Mouse (Mus musculus): ENCODE measurements around the gene Higd1c. TPM values are rescaled to one million over a fixed set of nuclear protein-coding genes. Genes with fewer than 3 reads are reported as not detected.

Gene Higd1c
- polyA plus RNA-seq, 1 experiment = not detected

DNA sequence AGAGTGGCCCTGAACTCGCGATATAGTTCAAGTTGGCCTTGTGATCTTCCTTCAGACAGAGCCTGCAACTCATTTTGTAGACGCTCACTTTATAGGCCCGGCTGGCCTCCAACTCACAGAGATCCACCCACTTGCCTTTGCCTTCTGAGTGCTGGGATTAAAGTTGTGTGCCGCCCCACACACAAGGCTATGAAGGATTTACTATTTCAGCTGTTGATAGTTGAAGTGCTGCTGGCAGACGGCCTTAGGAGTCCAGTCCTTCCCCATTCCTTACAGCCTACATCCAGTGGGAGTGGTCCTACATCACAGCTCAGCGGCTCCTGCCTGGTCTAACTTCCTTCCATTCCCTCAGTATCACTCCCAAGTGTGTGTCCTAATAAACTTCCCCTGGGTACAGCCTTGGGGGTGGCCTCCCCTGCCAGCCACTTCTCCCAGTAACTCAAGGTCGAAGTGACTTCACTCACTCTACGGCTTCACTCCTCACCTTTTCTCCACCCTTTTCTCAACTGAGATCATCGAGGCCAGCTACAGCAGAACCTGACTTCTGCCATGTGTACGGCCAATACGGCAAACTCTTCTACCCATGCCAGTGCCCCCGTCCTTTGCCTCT, 64.1 kb downstream of the Higd1c start:
- H3K4me1 ChIP-seq (ENCODE audit: control insufficient read depth, insufficient read depth, low read length) = peaks cover 10% of the 10 kb centered on the region
- no peaks in the 10 kb centered on the region for H3K27me3 ChIP-seq (ENCODE audit: control insufficient read depth, insufficient read depth, low read length)

DNA sequence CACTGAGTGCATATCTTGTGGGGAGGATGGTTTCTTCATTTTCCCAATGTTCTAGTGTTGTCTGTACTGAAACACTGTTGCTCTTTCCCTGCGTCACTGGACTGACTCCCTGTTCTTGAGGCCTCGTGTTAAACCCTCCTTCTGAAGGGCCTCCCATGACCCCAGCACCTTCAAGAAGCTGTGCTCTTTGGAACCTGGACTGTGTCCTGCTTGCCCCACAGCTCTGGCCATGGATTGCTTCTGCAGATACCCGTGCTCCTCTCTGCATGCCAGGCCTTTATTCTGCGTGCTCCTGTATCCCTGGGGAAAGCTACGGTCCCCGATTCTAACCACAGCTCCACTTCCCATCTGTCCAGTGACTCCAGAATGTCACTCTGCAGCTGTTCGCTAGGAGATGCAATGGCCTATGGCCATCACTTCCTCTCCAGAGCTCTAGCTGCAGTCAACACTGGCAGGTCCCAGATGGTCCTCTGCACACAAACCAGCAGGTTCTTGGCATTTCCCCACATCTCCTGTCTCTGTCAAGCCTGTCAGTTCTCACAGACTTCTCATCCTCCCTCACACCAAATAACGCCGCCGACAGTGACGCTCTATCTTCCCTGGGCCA, 65.7 kb downstream of the Higd1c start:
- 18% methylated on average over 11 of the region's 11 CpGs for WGBS
- DNase-seq = peak; percentile 44 to 60
- no peaks in the 10 kb centered on the region for H3K27me3 ChIP-seq (ENCODE audit: control insufficient read depth, insufficient read depth, low read length)
- TF ChIP-seq POLR2A (IDR thresholded peaks at IDR 0.05; ENCODE audit: borderline replicate concordance, insufficient read depth, low read length) = no peak
- TF ChIP-seq CTCF (IDR thresholded peaks at IDR 0.05; ENCODE audit: borderline replicate concordance, insufficient read depth, low read depth, low read length) = no peak
- no peak overlapping the region; the same call in 1 of the 2 replicates for H3K27ac ChIP-seq (ENCODE audit: insufficient read depth, low read length)
- no peak overlapping the region for H3K4me3 ChIP-seq (replicated peaks; ENCODE audit: insufficient read depth, low read depth, low read length)
- peaks cover 10% of the 10 kb centered on the region for H3K4me1 ChIP-seq (ENCODE audit: control insufficient read depth, insufficient read depth, low read length)

More for the DNA sequence above, 64.1 kb downstream of the Higd1c start:
- DNase-seq = no peak
- no peak overlapping the region for H3K4me3 ChIP-seq (replicated peaks; ENCODE audit: insufficient read depth, low read depth, low read length)
- 84% methylated on average over 13 of the region's 13 CpGs for WGBS
- TF ChIP-seq CTCF (IDR thresholded peaks at IDR 0.05; ENCODE audit: borderline replicate concordance, insufficient read depth, low read depth, low read length) (no peak), POLR2A (IDR thresholded peaks at IDR 0.05; ENCODE audit: borderline replicate concordance, insufficient read depth, low read length) (no peak)
- no peak overlapping the region for H3K27ac ChIP-seq (ENCODE audit: insufficient read depth, low read length)

DNA sequence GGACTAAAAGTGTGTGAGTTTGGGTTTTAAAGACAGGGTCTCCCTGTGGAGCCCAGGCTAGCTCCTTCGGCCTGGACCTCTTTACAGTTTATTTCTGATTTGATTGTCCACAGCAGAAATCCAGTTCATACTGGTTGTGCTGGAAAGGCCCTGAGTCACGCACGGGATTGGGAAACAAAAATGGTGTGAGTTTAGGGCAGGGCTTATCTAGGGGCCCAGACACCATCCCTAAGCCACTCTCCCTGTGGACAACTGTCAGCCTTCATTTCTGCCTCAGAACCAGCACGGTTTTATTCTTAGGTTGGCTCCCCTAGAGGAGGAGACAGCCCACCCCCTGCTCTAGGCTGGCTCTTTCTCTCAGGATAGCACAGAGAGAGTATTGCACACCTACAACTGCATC, 68.9 kb downstream of the Higd1c start:
- 68% methylated on average over 4 of the region's 4 CpGs for WGBS
- no peak overlapping the region for H3K27ac ChIP-seq (ENCODE audit: insufficient read depth, low read length)
- no peaks in the 10 kb centered on the region for H3K27me3 ChIP-seq (ENCODE audit: control insufficient read depth, insufficient read depth, low read length)
- H3K4me3 ChIP-seq (replicated peaks; ENCODE audit: insufficient read depth, low read depth, low read length) = no peak overlapping the region
- TF ChIP-seq POLR2A (IDR thresholded peaks at IDR 0.05; ENCODE audit: borderline replicate concordance, insufficient read depth, low read length) = no peak
- peaks cover 10% of the 10 kb centered on the region for H3K4me1 ChIP-seq (ENCODE audit: control insufficient read depth, insufficient read depth, low read length)
- no peak for DNase-seq

Other genes starting within 250 kb of the Higd1c start
- 16.8 and 18.4 TPM in 2 replicates for gene Atf1, start 136.7 kb upstream of the Higd1c start, polyA plus RNA-seq (2012; rRNA removed)
- gene Tmprss12, start 83.7 kb upstream of the Higd1c start, polyA plus RNA-seq (2012; rRNA removed) = not detected in 2 replicates
- 50.3 and 50.5 TPM in 2 replicates for gene Mettl7a1, start 60.4 kb upstream of the Higd1c start, polyA plus RNA-seq (2012; rRNA removed)
- 0.13 and 0.15 TPM in 2 replicates for gene Mettl7a3, start 29.6 kb upstream of the Higd1c start, polyA plus RNA-seq (2012; rRNA removed)
- not detected in 2 replicates for gene Methig1, start 11.4 kb upstream of the Higd1c start, polyA plus RNA-seq (2012; rRNA removed)
- gene Mettl7a2, start 11.3 kb upstream of the Higd1c start, polyA plus RNA-seq (2012; rRNA removed) = not detected in 2 replicates
- not detected in 2 replicates for gene Gm5475, start 57.6 kb downstream of the Higd1c start, polyA plus RNA-seq (2012; rRNA removed)
- gene Slc11a2, start 60.5 kb downstream of the Higd1c start, polyA plus RNA-seq (2012; rRNA removed) = 45.4 and 50.6 TPM in 2 replicates
- gene Letmd1, start 104.5 kb downstream of the Higd1c start, polyA plus RNA-seq (2012; rRNA removed) = 67.0 and 70.5 TPM in 2 replicates
- gene Csrnp2, start 130.9 kb downstream of the Higd1c start, polyA plus RNA-seq (2012; rRNA removed) = 18.0 and 18.3 TPM in 2 replicates
- gene Tfcp2, start 187.5 kb downstream of the Higd1c start, polyA plus RNA-seq (2012; rRNA removed) = 25.4 and 27.6 TPM in 2 replicates
- 63.9 and 64.5 TPM in 2 replicates for gene Pou6f1, start 235.4 kb downstream of the Higd1c start, polyA plus RNA-seq (2012; rRNA removed)

Data from cerebellum, adult 2 months (tissue).